Mouse (Mus musculus): ENCODE data around the gene Pon2.
"Not testable (repeated sequence)": the region's sequence is repeated elsewhere in the genome, so short reads cannot be mapped to it uniquely, and the experiment has no call there.

Pon2 gene

DNA sequence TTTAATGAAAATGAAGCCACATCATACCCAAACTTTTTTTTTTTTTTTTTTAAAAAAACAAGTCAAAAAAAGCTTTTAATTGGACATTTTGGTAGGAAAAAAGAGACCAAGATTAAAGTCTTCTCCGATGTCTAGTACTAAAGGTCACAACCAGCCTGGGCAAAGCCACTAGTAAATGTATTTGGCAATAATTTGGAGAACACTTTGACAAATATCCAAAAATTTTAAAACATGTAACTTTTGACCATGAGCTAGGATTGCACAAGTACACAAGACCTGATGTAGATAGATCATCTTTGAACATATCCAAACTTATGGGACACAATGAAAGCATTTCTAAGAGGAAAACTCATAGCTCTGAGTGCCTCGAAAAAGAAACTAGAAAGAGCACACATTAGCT is 74.7 kb downstream of the Pon2 start:
- not testable (repeated sequence) for DNase-seq (ENCODE audit: low spot score)

DNA sequence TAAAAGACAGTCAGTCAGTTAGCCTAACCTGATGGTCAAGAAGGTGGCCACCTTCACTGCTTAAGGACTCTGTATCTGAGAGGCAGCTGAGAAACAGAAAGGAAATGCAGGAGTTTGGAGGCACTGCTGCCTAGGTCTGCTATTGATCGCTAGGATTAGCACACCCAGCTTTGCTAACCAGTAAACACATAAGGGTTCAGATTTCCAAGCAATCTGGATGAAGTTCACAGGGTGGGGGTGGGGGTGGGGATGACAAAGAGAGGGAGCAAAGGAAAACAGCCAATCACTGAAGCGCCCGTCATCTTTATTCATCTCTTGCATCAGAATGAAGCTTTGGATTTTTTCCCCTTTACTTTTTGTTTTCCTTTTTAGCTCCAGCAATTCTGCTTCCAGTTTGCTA is 76.2 kb downstream of the Pon2 start:
- no peak for DNase-seq (ENCODE audit: low spot score)

DNA sequence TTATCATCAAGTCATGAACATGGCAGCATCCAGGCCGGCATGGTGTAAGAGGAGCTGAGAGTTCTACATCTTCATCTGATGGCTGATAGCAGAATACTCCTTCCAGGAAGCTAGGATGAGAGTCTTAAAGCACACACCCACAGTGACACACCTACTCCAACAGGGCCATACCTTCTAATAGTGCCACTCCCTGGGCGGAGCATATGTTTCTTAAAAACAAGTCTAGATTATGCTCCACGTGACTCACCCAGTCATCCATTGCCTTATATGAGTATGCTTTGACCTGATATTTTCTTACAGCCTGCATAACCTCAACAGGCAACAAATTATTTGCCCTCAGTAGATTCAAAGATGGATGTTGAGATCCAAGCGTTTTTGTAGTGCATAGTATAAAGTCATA is 80.1 kb downstream of the Pon2 start:
- DNase-seq (ENCODE audit: low spot score): no peak
